Mouse (Mus musculus): Measurements from ENCODE around the gene Man2a2.

DNA sequence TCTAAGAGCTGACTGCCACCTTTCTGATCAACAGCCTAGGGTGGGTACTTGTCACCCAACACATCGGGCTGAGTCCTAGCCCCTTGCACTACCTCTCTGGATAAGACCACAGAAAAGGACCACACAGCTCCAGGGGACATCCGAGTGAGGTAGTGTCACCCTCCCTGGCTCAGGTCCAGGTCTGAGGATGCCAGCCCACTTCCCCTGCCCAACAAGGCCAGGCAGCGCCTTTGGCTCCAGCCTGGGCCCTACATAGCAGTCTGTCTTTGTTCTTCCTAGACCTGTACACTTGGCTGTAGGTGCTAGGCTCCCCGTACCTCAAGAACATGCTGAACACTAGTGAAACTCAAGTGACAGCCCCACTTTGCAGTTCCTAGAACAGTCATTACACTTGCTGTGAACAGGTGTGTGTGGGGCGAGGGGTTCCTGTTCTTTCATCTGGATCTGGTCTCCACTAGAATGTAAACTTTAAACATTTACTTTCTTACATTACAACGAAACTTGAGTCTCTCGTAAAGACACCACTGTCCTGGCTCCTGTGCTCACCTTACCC is 43.2 kb upstream of the Man2a2 start:
- no peak for TF ChIP-seq CTCF (conservative IDR thresholded peaks at IDR 0.05; ENCODE audit: low read length)
- TF ChIP-seq NANOG (IDR thresholded peaks at IDR 0.05; ENCODE audit: borderline replicate concordance, low read length) = no peak
- TF ChIP-seq POU5F1 (IDR thresholded peaks at IDR 0.05; ENCODE audit: borderline replicate concordance, low read length) = no peak
